Mouse (Mus musculus) liver, embryonic 12.5 days (tissue): ENCODE results near the gene Unc45a. TPM values are rescaled to one million over a fixed set of nuclear protein-coding genes. Genes with fewer than 3 reads are reported as not detected.
"Not testable (repeated sequence)": the region's sequence is repeated elsewhere in the genome, so short reads cannot be mapped to it uniquely, and the experiment has no call there.

ENCODE experiments used
- ATAC-seq: fragments of 200-750 bp; cut with Nextera tagmentation; 2 replicates; pipeline ENCODE4 v1.8.0; 2017; ENCODE audit warnings: moderate number of reproducible peaks, mild to moderate bottlenecking, moderate library complexity
- H3K27ac ChIP-seq: fragments of 300-500 bp; sonication (generic); 2 replicates; pipeline ENCODE4 v1.5.1; 2016; ENCODE audit warnings: mild to moderate bottlenecking
- H3K27me3 ChIP-seq: fragments of 300-500 bp; sonication (generic); replicated peaks from 2 replicates; pipeline ENCODE4 v1.6.1; 2016; ENCODE audit warnings: mild to moderate bottlenecking, moderate library complexity
- H3K36me3 ChIP-seq: fragments of 300-500 bp; sonication (generic); 2 replicates; pipeline ENCODE4 v1.6.1; 2016; ENCODE audit warnings: mild to moderate bottlenecking, moderate library complexity
- H3K4me1 ChIP-seq: fragments of 300-500 bp; sonication (generic); 2 replicates; pipeline ENCODE4 v1.6.1; 2016
- H3K4me2 ChIP-seq: fragments of 300-500 bp; sonication (generic); 2 replicates; pipeline ENCODE4 v1.6.1; 2016; ENCODE audit warnings: mild to moderate bottlenecking, moderate library complexity
- H3K4me3 ChIP-seq: fragments of 300-500 bp; sonication (generic); 2 replicates; pipeline ENCODE4 v1.5.1; 2016; ENCODE audit warnings: mild to moderate bottlenecking, moderate library complexity
- H3K9ac ChIP-seq: fragments of 300-500 bp; sonication (generic); 2 replicates; pipeline ENCODE4 v1.6.1; 2016; ENCODE audit warnings: mild to moderate bottlenecking, moderate library complexity
- H3K9me3 ChIP-seq: fragments of 300-500 bp; sonication (generic); replicated peaks from 2 replicates; pipeline ENCODE4 v1.6.1; 2016; ENCODE audit warnings: mild to moderate bottlenecking, moderate library complexity
- WGBS: fragments of 180-500 bp; shearing (Covaris S2); methylation state at CpG from one replicate; pipeline ENCODE4 v1.1.7; 2016; ENCODE audit not compliant: insufficient replicate concordance; 5-methylcytosine and 5-hydroxymethylcytosine counted together
- polyA plus RNA-seq: library from polyadenylated mRNA; unstranded; fragments of >200 nt; fragmentation: Nextera tagmentation; extraction: Ambion mirVana; gene quantifications from 2 replicates; pipeline ENCODE4 v1.2.1, GENCODE M21; 2016

The Unc45a gene
- polyA plus RNA-seq, 1 experiment from 2014 or later: 17.3 TPM

- H3K27ac ChIP-seq: peak overlapping the region; percentile 87
- peak; percentile 98 for ATAC-seq
- H3K36me3 ChIP-seq: peaks cover 32% of the 10 kb centered on the region
- no peaks in the 10 kb centered on the region for H3K9me3 ChIP-seq
- H3K4me3 ChIP-seq: peak overlapping the region; percentile 69
- H3K27me3 ChIP-seq: no peaks in the 10 kb centered on the region
- H3K4me2 ChIP-seq: peak overlapping the region; percentile 89
- peak overlapping the region; percentile 78 for H3K9ac ChIP-seq
- peaks cover 41% of the 10 kb centered on the region for H3K4me1 ChIP-seq
- WGBS: under 1% methylated on average over 45 of the region's 45 CpGs
Measured at GRCm38 (mm10) chr7:80339793-80340628, 794 bp downstream of the Unc45a start.

- H3K27me3 ChIP-seq: no peaks in the 10 kb centered on the region
- peaks cover 41% of the 10 kb centered on the region for H3K4me1 ChIP-seq
- peak overlapping the region; percentile 75; the same call in 1 of the 2 replicates for H3K27ac ChIP-seq
- H3K4me2 ChIP-seq: peak overlapping the region; percentile 89
- peaks cover 38% of the 10 kb centered on the region for H3K36me3 ChIP-seq
- no peak for ATAC-seq
- 11% methylated on average over 17 of the region's 17 CpGs for WGBS
- peak overlapping the region; percentile 69 for H3K4me3 ChIP-seq
- peak overlapping the region; percentile 78 for H3K9ac ChIP-seq
- no peaks in the 10 kb centered on the region for H3K9me3 ChIP-seq
Measured at GRCm38 (mm10) chr7:80339371-80339770, 1.4 kb downstream of the Unc45a start.

- Histone ChIP-seq H3K4me2 (no peak overlapping the region), H3K4me3 (no peak overlapping the region), H3K4me1 (peaks cover 24% of the 10 kb centered on the region), H3K9ac (no peak overlapping the region), H3K36me3 (peaks cover 61% of the 10 kb centered on the region), H3K27ac (no peak overlapping the region), H3K9me3 (no peaks in the 10 kb centered on the region), H3K27me3 (no peaks in the 10 kb centered on the region)
- ATAC-seq: no peak
- 75% methylated on average over 3 of the region's 3 CpGs for WGBS
Measured at GRCm38 (mm10) chr7:80336932-80337331, 3.9 kb downstream of the Unc45a start.

GRCm38 (mm10) chr7:80334848-80335247 is 6.0 kb downstream of the Unc45a start:
- H3K9me3 ChIP-seq: no peaks in the 10 kb centered on the region
- ATAC-seq: no peak
- H3K27me3 ChIP-seq: no peaks in the 10 kb centered on the region
- no peak overlapping the region for H3K9ac ChIP-seq
- no peak overlapping the region for H3K4me3 ChIP-seq
- H3K4me2 ChIP-seq: no peak overlapping the region
- H3K27ac ChIP-seq: no peak overlapping the region
- peaks cover 82% of the 10 kb centered on the region for H3K36me3 ChIP-seq
- 75% methylated on average over 4 of the region's 4 CpGs for WGBS
- H3K4me1 ChIP-seq: peaks cover 9% of the 10 kb centered on the region

- Histone ChIP-seq H3K27me3 (no peaks in the 10 kb centered on the region), H3K4me2 (no peak overlapping the region), H3K4me3 (no peak overlapping the region), H3K27ac (no peak overlapping the region), H3K9me3 (no peaks in the 10 kb centered on the region), H3K9ac (no peak overlapping the region), H3K4me1 (no peaks in the 10 kb centered on the region), H3K36me3 (peaks cover 99% of the 10 kb centered on the region)
- 91% methylated on average over 19 of the region's 19 CpGs for WGBS
- no peak for ATAC-seq
Measured at GRCm38 (mm10) chr7:80331433-80331832, 9.4 kb downstream of the Unc45a start.

- Histone ChIP-seq H3K9me3 (no peaks in the 10 kb centered on the region), H3K4me3 (no peak overlapping the region), H3K27ac (no peak overlapping the region), H3K9ac (no peak overlapping the region), H3K4me1 (peaks cover 2% of the 10 kb centered on the region), H3K36me3 (peaks cover 99% of the 10 kb centered on the region), H3K27me3 (no peaks in the 10 kb centered on the region), H3K4me2 (no peak overlapping the region)
- 83% methylated on average over 8 of the region's 8 CpGs for WGBS
- no peak for ATAC-seq
Measured at GRCm38 (mm10) chr7:80330278-80330677, 10.5 kb downstream of the Unc45a start.

- H3K4me2 ChIP-seq: no peak overlapping the region
- H3K9me3 ChIP-seq: no peaks in the 10 kb centered on the region
- 90% methylated on average over 19 of the region's 19 CpGs for WGBS
- ATAC-seq: no peak
- peaks cover 62% of the 10 kb centered on the region for H3K36me3 ChIP-seq
- H3K9ac ChIP-seq: no peak overlapping the region
- no peaks in the 10 kb centered on the region for H3K27me3 ChIP-seq
- H3K4me3 ChIP-seq: no peak overlapping the region
- no peak overlapping the region for H3K27ac ChIP-seq
- peaks cover 25% of the 10 kb centered on the region for H3K4me1 ChIP-seq
Measured at GRCm38 (mm10) chr7:80326076-80326475, 14.7 kb downstream of the Unc45a start.

- ATAC-seq: no peak
- Histone ChIP-seq H3K4me1 (peaks cover 25% of the 10 kb centered on the region), H3K9me3 (no peaks in the 10 kb centered on the region), H3K4me2 (peak overlapping the region; percentile 87; the same call in 1 of the 2 replicates), H3K4me3 (no peak overlapping the region), H3K27ac (peak overlapping the region; percentile 18), H3K27me3 (no peaks in the 10 kb centered on the region), H3K36me3 (peaks cover 62% of the 10 kb centered on the region), H3K9ac (0 out of 2 replicates have a peak overlapping the region, but pooled peaks have one; percentile 8)
- WGBS: 89% methylated on average over 16 of the region's 16 CpGs
Measured at GRCm38 (mm10) chr7:80325292-80325868, 15.4 kb downstream of the Unc45a start.

- WGBS: 36% methylated on average over 5 of the region's 5 CpGs
- Histone ChIP-seq H3K4me2 (peak overlapping the region; percentile 87), H3K4me1 (peaks cover 25% of the 10 kb centered on the region), H3K4me3 (peak overlapping the region; percentile 69; the same call in 1 of the 2 replicates), H3K36me3 (peaks cover 62% of the 10 kb centered on the region), H3K9ac (0 out of 2 replicates have a peak overlapping the region, but pooled peaks have one; percentile 8), H3K27ac (peak overlapping the region; percentile 74)
- H3K9me3 ChIP-seq, ATAC-seq, H3K27me3 ChIP-seq: not testable (repeated sequence)
Measured at GRCm38 (mm10) chr7:80324816-80325119, 16.0 kb downstream of the Unc45a start.

GRCm38 (mm10) chr7:80324043-80324815 is 16.6 kb downstream of the Unc45a start, which contains the start of gene Rccd1:
Gene Rccd1 (minus strand): TSS chr7:80324454.
- Histone ChIP-seq H3K36me3 (peaks cover 62% of the 10 kb centered on the region), H3K4me2 (peak within 1 kb of the TSS; percentile 87), H3K27me3 (no peaks in the 10 kb centered on the region), H3K4me3 (peak within 1 kb of the TSS; percentile 69), H3K27ac (peak within 1 kb of the TSS; percentile 74), H3K9ac (peak within 1 kb of the TSS; percentile 76), H3K4me1 (peaks cover 25% of the 10 kb centered on the region), H3K9me3 (no peaks in the 10 kb centered on the region)
- ATAC-seq: peak; percentile 99
- 2% methylated on average over 38 of the region's 38 CpGs for WGBS

GRCm38 (mm10) chr7:80323336-80323735 is 17.5 kb downstream of the Unc45a start:
- peaks cover 62% of the 10 kb centered on the region for H3K36me3 ChIP-seq
- no peak for ATAC-seq

More at GRCm38 (mm10) chr7:80323336-80323735, 17.5 kb downstream of the Unc45a start:
- H3K9me3 ChIP-seq: no peaks in the 10 kb centered on the region
- peaks cover 25% of the 10 kb centered on the region for H3K4me1 ChIP-seq
- WGBS: 13% methylated on average over 8 of the region's 8 CpGs
- no peaks in the 10 kb centered on the region for H3K27me3 ChIP-seq
- peak overlapping the region; percentile 69 for H3K4me3 ChIP-seq
- peak overlapping the region; percentile 74 for H3K27ac ChIP-seq
- peak overlapping the region; percentile 87 for H3K4me2 ChIP-seq
- peak overlapping the region; percentile 76 for H3K9ac ChIP-seq
